Mouse (Mus musculus): ENCODE measurements around the gene Myl6.

Gene Myl6

GRCm38 (mm10) chr10:128493695-128494666 is at the start of gene Myl6:
TSS of gene Myl6 (minus strand) at chr10:128494145.
- peak; percentile 97 for DNase-seq (ENCODE audit: extremely low spot score)

GRCm38 (mm10) chr10:128543100-128543499 is 49.2 kb upstream of the Myl6 start:
- DNase-seq (ENCODE audit: extremely low spot score) = no peak

GRCm38 (mm10) chr10:128538340-128538870 is 44.5 kb upstream of the Myl6 start:
- DNase-seq (ENCODE audit: extremely low spot score) = no peak

GRCm38 (mm10) chr10:128536266-128536940 is 42.5 kb upstream of the Myl6 start:
- DNase-seq (ENCODE audit: extremely low spot score) = peak; percentile 88

GRCm38 (mm10) chr10:128535624-128536265 is 41.8 kb upstream of the Myl6 start:
- DNase-seq (ENCODE audit: extremely low spot score) = no peak

- no peak for DNase-seq (ENCODE audit: extremely low spot score)
Measured at GRCm38 (mm10) chr10:128535206-128535605, 41.3 kb upstream of the Myl6 start.

- DNase-seq (ENCODE audit: extremely low spot score) = no peak
Measured at GRCm38 (mm10) chr10:128526366-128527356, 32.7 kb upstream of the Myl6 start.

GRCm38 (mm10) chr10:128525671-128526308 is 31.8 kb upstream of the Myl6 start, which contains the start of gene Esyt1:
TSS of gene Esyt1 (minus strand) at chr10:128525871.
- peak; percentile 93 for DNase-seq (ENCODE audit: extremely low spot score)

- peak; percentile 72 for DNase-seq (ENCODE audit: extremely low spot score)
Measured at GRCm38 (mm10) chr10:128524732-128525662, 31.1 kb upstream of the Myl6 start.

- no peak for DNase-seq (ENCODE audit: extremely low spot score)
Measured at GRCm38 (mm10) chr10:128524111-128524731, 30.3 kb upstream of the Myl6 start.

GRCm38 (mm10) chr10:128522351-128522750 is 28.4 kb upstream of the Myl6 start:
- DNase-seq (ENCODE audit: extremely low spot score) = no peak

- DNase-seq (ENCODE audit: extremely low spot score) = no peak
Measured at GRCm38 (mm10) chr10:128520591-128520990, 26.6 kb upstream of the Myl6 start.

GRCm38 (mm10) chr10:128518833-128519232 is 24.9 kb upstream of the Myl6 start:
- DNase-seq (ENCODE audit: extremely low spot score) = no peak

- no peak for DNase-seq (ENCODE audit: extremely low spot score)
Measured at GRCm38 (mm10) chr10:128516677-128517076, 22.7 kb upstream of the Myl6 start.

- DNase-seq (ENCODE audit: extremely low spot score) = no peak
Measured at GRCm38 (mm10) chr10:128516029-128516428, 22.1 kb upstream of the Myl6 start.

- no peak for DNase-seq (ENCODE audit: extremely low spot score)
Measured at GRCm38 (mm10) chr10:128515044-128515443, 21.1 kb upstream of the Myl6 start.

- no peak for DNase-seq (ENCODE audit: extremely low spot score)
Measured at GRCm38 (mm10) chr10:128511761-128512160, 17.8 kb upstream of the Myl6 start.

- no peak for DNase-seq (ENCODE audit: extremely low spot score)
Measured at GRCm38 (mm10) chr10:128511189-128511588, 17.2 kb upstream of the Myl6 start.

- DNase-seq (ENCODE audit: extremely low spot score) = no peak
Measured at GRCm38 (mm10) chr10:128510301-128510700, 16.4 kb upstream of the Myl6 start.

Measured in embryo, embryonic 9.5 days (tissue).